Mouse (Mus musculus): ENCODE measurements around the gene Ang2.

GRCm38 (mm10) chr14:51149164-51149563 is 49.8 kb downstream of the Ang2 start:
- no peak for TF ChIP-seq CTCF (IDR thresholded peaks at IDR 0.05; ENCODE audit: low read depth)
- TF ChIP-seq EP300 (IDR thresholded peaks at IDR 0.05; ENCODE audit: low read depth), result 0 out of 2 replicates have a peak, but pooled peaks have one; percentile 35
